8 mouse cellular contexts compared by ENCODE assay signal in genomic region chr10:41809080-41809770, GRCm38 (mm10). TPM values are rescaled to one million over a fixed set of nuclear protein-coding genes. Genes with fewer than 3 reads are reported as not detected.
DNase-seq lines count a peak whose midpoint lies in the region; ATAC-seq and TF ChIP-seq lines count a peak whose summit lies in the region.

No protein-coding gene starts in this region.

- 2% methylated on average over 25 of the region's 25 CpGs for WGBS in intestine, embryonic 14.5 days
- 2% methylated on average over 25 of the region's 25 CpGs for WGBS in liver, embryonic 12.5 days (ENCODE audit: insufficient replicate concordance)

- H3K4me2 ChIP-seq in intestine, embryonic 14.5 days (ENCODE audit: low read length) = peak overlapping the region; percentile 85
- peak overlapping the region; percentile 85 for H3K4me2 ChIP-seq in liver, embryonic 12.5 days
- peak overlapping the region; percentile 84 for H3K4me2 ChIP-seq in myocyte (ENCODE audit: low read depth)

- DNase-seq in urinary bladder, adult 18-20 months (ENCODE audit: low spot score in 2 of 2) = peak; percentile 63 to 80
- no peak for DNase-seq in urinary bladder, postnatal 10 days (ENCODE audit: low spot score)
- peak; percentile 85 to 91 for DNase-seq in cerebellum, postnatal 36 days
- DNase-seq in gastrocnemius, adult 18-20 months (ENCODE audit: low spot score) = peak; percentile 90
- no peak for DNase-seq in intestine, embryonic 14.5 days (ENCODE audit: low spot score)
- DNase-seq in thymus, postnatal 10 days (ENCODE audit: low spot score in 2 of 2) = peak; percentile 74

- peak overlapping the region; percentile 69 for H3K9ac ChIP-seq in intestine, embryonic 14.5 days (ENCODE audit: low read length)
- peak overlapping the region; percentile 96 for H3K9ac ChIP-seq in liver, embryonic 12.5 days

- peak; percentile 80 for ATAC-seq in intestine, embryonic 14.5 days (replicated peaks; ENCODE audit: low FRiP score, low TSS enrichment, low read depth)
- ATAC-seq in liver, embryonic 12.5 days = peak; percentile 75

- peak; percentile 48 for TF ChIP-seq POLR2A in myocyte (IDR thresholded peaks at IDR 0.05; ENCODE audit: insufficient read length, low read depth)

- peak overlapping the region; percentile 91 for H3K27ac ChIP-seq in intestine, embryonic 14.5 days (ENCODE audit: low read depth)
- H3K27ac ChIP-seq in liver, embryonic 12.5 days = peak overlapping the region; percentile 99

- peak overlapping the region; percentile 48 for H3ac ChIP-seq in myocyte (ENCODE audit: control insufficient read depth, insufficient read length)

- H3K27me3 ChIP-seq in intestine, embryonic 14.5 days (replicated peaks; ENCODE audit: control insufficient read depth, insufficient read depth, low read length) = no peaks in the 10 kb centered on the region
- no peaks in the 10 kb centered on the region for H3K27me3 ChIP-seq in liver, embryonic 12.5 days (replicated peaks)
- H3K27me3 ChIP-seq in myocyte (ENCODE audit: control insufficient read depth, insufficient read depth, insufficient read length) = no peaks in the 10 kb centered on the region

- peaks cover 21% of the 10 kb centered on the region for H3K4me1 ChIP-seq in intestine, embryonic 14.5 days (replicated peaks; ENCODE audit: control insufficient read depth, insufficient read depth, low read length)
- H3K4me1 ChIP-seq in liver, embryonic 12.5 days = peaks cover 40% of the 10 kb centered on the region

- H3K9me3 ChIP-seq in intestine, embryonic 14.5 days (ENCODE audit: control insufficient read depth, low read length) = 0 out of 2 replicates have a peak, but pooled peaks cover 5% of the 10 kb centered on the region
- H3K9me3 ChIP-seq in liver, embryonic 12.5 days (replicated peaks) = no peaks in the 10 kb centered on the region

- no peaks in the 10 kb centered on the region for H3K36me3 ChIP-seq in intestine, embryonic 14.5 days (ENCODE audit: control insufficient read depth, insufficient read depth, low read length)
- peaks cover 4% of the 10 kb centered on the region; the same call in 1 of the 2 replicates for H3K36me3 ChIP-seq in liver, embryonic 12.5 days
- H3K36me3 ChIP-seq in myocyte (ENCODE audit: control insufficient read depth, insufficient read depth) = no peaks in the 10 kb centered on the region

- H3K79me2 ChIP-seq in myocyte (ENCODE audit: control insufficient read depth, insufficient read depth) = peaks cover 25% of the 10 kb centered on the region

- peak overlapping the region; percentile 73 for H3K4me3 ChIP-seq in intestine, embryonic 14.5 days (ENCODE audit: low read depth, low read length)
- H3K4me3 ChIP-seq in liver, embryonic 12.5 days = peak overlapping the region; percentile 88
- peak overlapping the region; percentile 46 for H3K4me3 ChIP-seq in myocyte

TF ChIP-seq in myocyte, 11 proteins besides CTCF, POLR2A, EP300 and RAD21:
- TF ChIP-seq E2F4 (IDR thresholded peaks at IDR 0.05; ENCODE audit: insufficient read depth) = peak; percentile 82
- peak; percentile 47 for TF ChIP-seq POLR2AphosphoS2 (IDR thresholded peaks at IDR 0.05; ENCODE audit: insufficient read length, low read depth)
- no peak for TF ChIP-seq CEBPB (IDR thresholded peaks at IDR 0.05; ENCODE audit: insufficient read depth, poor library complexity, severe bottlenecking)

RNA-seq across cellular contexts. Expression of gene Cep57l1, which starts 0.4 kb away (rescaled TPM):
- 1 to 10 TPM; 2.0 to 2.6 TPM for total RNA-seq in gastrocnemius, adult 18-20 months (2021)
- polyA plus RNA-seq in intestine, embryonic 14.5 days (2014; fragmentation: Nextera tagmentation; extraction: Ambion mirVana) = 18.4 and 20.1 TPM in 2 replicates
- polyA plus RNA-seq in liver, embryonic 12.5 days (2016; fragmentation: Nextera tagmentation; extraction: Ambion mirVana) = 19.9 and 20.0 TPM in 2 replicates
- 3.3 TPM for polyA plus RNA-seq in myocyte (2012; fragmentation: generic; extraction: Trizol)

RNA-seq across cellular contexts. Expression of gene Sesn1, which starts 0.5 kb away (rescaled TPM):
- total RNA-seq in gastrocnemius, adult 18-20 months (2021) = 10 to 100 TPM; 17.0 to 40.1 TPM
- polyA plus RNA-seq in intestine, embryonic 14.5 days (2014; fragmentation: Nextera tagmentation; extraction: Ambion mirVana) = 32.7 and 35.2 TPM in 2 replicates
- 22.5 and 24.8 TPM in 2 replicates for polyA plus RNA-seq in liver, embryonic 12.5 days (2016; fragmentation: Nextera tagmentation; extraction: Ambion mirVana)
- polyA plus RNA-seq in myocyte (2012; fragmentation: generic; extraction: Trizol) = 9.7 TPM

Comparison
In these comparisons a context has a peak if more than half of its experiments do, and no peak if none do; other contexts are left out.
1. DNase-seq: peak in urinary bladder, adult 18-20 months (2 of 2), cerebellum, postnatal 36 days (2 of 2), gastrocnemius, adult 18-20 months (single experiment) and thymus, postnatal 10 days (2 of 2); none in urinary bladder, postnatal 10 days (single experiment) and intestine, embryonic 14.5 days (single experiment).
2. Peak in every context shown above with its lines, with median percentiles within 50 percentile points of each other: H3K4me2 ChIP-seq and H3K4me3 ChIP-seq.